Mouse (Mus musculus): ENCODE data around the gene Ssr1.

DNA sequence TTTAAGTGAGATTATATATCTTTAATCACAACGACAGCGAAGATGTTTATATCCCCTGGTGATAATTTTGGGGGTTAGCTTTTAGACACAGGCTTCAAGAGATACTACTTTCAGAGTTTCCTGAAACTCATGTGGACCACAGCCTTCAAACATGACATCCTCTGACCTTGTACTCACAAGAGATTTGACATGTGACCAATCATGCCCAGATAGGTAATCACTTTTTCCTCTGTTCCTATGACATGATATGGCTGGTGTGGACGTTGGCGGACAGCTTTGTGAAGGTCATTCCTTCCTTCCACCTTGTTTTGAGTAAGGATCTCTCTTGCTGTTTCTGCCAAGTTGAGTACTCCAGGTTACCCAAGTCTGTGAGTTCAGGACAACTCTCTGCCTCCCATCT lies 34.4 kb upstream of the Ssr1 start:
- TF ChIP-seq FLI1 (IDR thresholded peaks at IDR 0.05; ENCODE audit: low read length): no peak
- no peak for TF ChIP-seq GATA1 (IDR thresholded peaks at IDR 0.05; ENCODE audit: borderline replicate concordance, low read length)

All from megakaryocyte, embryonic 14.5 days (primary cell).